Mouse (Mus musculus): Measurements from ENCODE around the gene Cacna2d2.

DNA sequence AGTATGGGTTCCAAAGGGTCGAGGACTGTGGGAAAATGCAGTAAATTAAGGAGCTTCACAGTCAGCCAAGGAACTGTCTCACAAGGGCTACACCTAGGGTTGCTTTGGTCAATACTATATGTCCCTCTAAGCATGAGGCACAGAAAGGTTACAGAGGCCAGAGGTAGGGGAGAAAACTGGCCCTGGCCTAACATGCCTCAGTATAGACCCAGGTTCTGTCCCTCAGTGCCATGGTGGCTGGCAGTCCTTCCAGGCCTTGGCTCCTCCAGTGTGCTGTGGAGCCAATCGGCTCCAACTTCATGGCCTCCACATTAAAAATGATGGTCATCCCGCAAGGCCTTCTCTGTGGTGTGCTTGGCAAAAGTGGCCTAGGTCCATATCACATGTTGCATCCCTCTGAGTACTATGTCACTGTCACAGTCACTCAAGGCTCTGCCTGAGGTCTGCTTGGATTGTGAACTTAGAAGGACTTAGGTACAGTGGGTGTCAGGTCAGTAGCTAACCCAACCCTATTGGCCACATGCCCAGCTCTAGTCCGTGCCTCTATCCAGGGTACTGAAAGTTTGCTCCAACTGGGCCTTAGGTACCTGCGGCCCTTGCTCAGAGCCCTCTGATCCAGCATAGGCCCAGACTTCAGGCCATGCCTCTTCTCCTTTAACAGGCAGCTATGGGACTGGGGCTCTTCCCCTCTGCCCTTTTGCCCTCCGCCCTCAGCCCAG is 87.3 kb downstream of the Cacna2d2 start:
- TF ChIP-seq GATA1 (IDR thresholded peaks at IDR 0.05; ENCODE audit: low read depth, low read length) (no peak), CTCF (IDR thresholded peaks at IDR 0.05 in 2 of 3, conservative IDR thresholded peaks at IDR 0.05 in 1 of 3; ENCODE audit: control insufficient read depth in 1 of 3, insufficient read depth in 1 of 3, low read depth in 2 of 3, low read length in 3 of 3, poor library complexity in 1 of 3, severe bottlenecking in 1 of 3) (no peak), E2F4 (IDR thresholded peaks at IDR 0.05; ENCODE audit: borderline replicate concordance, low read depth, low read length) (no peak), EP300 (IDR thresholded peaks at IDR 0.05; ENCODE audit: low read depth in 1 of 2, low read length in 2 of 2) (no peak), POLR2A (IDR thresholded peaks at IDR 0.05; ENCODE audit: control insufficient read depth in 1 of 2, insufficient read depth in 1 of 2, low read depth in 1 of 2, low read length in 2 of 2, poor library complexity in 1 of 2) (no peak; a peak in 1 of 4 replicates), POLR2AphosphoS5 (IDR thresholded peaks at IDR 0.05; ENCODE audit: borderline replicate concordance, low read depth, low read length) (no peak), GABPA (IDR thresholded peaks at IDR 0.05; ENCODE audit: low read depth, low read length) (no peak), MXI1 (IDR thresholded peaks at IDR 0.05; ENCODE audit: low read depth, low read length) (no peak), UBTF (IDR thresholded peaks at IDR 0.05; ENCODE audit: borderline replicate concordance, insufficient read depth, low read depth, low read length) (no peak), MAZ (IDR thresholded peaks at IDR 0.05; ENCODE audit: low read depth, low read length) (no peak), TBP (IDR thresholded peaks at IDR 0.05; ENCODE audit: low read depth, low read length) (no peak), RCOR1 (IDR thresholded peaks at IDR 0.05; ENCODE audit: low read depth, low read length) (no peak), USF1 (IDR thresholded peaks at IDR 0.05; ENCODE audit: low read depth, low read length) (no peak)
